Mouse (Mus musculus) ES-Bruce4 (cell line): ENCODE measurements around the gene Pwwp2a.

Experiments used
- CTCF ChIP-seq: IDR thresholded peaks from one replicate; pipeline ENCODE4 v1.8.1; 2011; ENCODE audit warnings: low read depth, low read length
- EP300 ChIP-seq: IDR thresholded peaks from 2 replicates; pipeline ENCODE4 v1.6.1; 2011; ENCODE audit warnings: low read depth, low read length; ENCODE audit not compliant: insufficient read depth
- POLR2A ChIP-seq: IDR thresholded peaks from one replicate; pipeline ENCODE4 v1.8.1; 2011; ENCODE audit warnings: low read length; ENCODE audit not compliant: insufficient read depth

GRCm38 (mm10) chr11:43758436-43758835 is 76.6 kb downstream of the Pwwp2a start:
- TF ChIP-seq POLR2A (no peak), CTCF (no peak), EP300 (no peak)
